Mouse (Mus musculus) CH12.LX (cell line): ENCODE measurements around the gene Ddo. TPM values are rescaled to one million over a fixed set of nuclear protein-coding genes. Genes with fewer than 3 reads are reported as not detected.

Experiments used
- DNase-seq: peaks from one replicate; pipeline ENCODE4 v3.0.0-alpha.2; 2013; ENCODE audit errors: extremely low read depth
- H3K27ac ChIP-seq: 2 replicates; pipeline ENCODE4 v1.5.1; 2012; ENCODE audit warnings: low read depth, mild to moderate bottlenecking, control low read depth, moderate library complexity; ENCODE audit not compliant: insufficient read depth
- H3K27me3 ChIP-seq: replicated peaks from 2 replicates; pipeline ENCODE3; 2012; ENCODE audit warnings: inconsistent platforms
- H3K36me3 ChIP-seq, 2 experiments: replicated peaks in 1 of 2; 2 replicates each; pipeline versions ENCODE3 to v1.6.1; 2012; ENCODE audit warnings: inconsistent platforms in 1 of 2, low read length in 1 of 2, mild to moderate bottlenecking in 1 of 2, mixed read lengths in 1 of 2, moderate library complexity in 1 of 2; ENCODE audit not compliant: control insufficient read depth in 1 of 2, insufficient read depth in 1 of 2
- H3K4me1 ChIP-seq, 2 experiments: 2 replicates each; pipeline ENCODE4 v1.6.1; 2012; ENCODE audit warnings: inconsistent platforms in 1 of 2, moderate library complexity in 1 of 2; ENCODE audit not compliant: insufficient read depth in 2 of 2, control insufficient read depth in 1 of 2
- H3K4me2 ChIP-seq: 2 replicates; pipeline ENCODE4 v1.6.1; 2012; ENCODE audit warnings: low read depth, mild to moderate bottlenecking, control low read depth; ENCODE audit not compliant: poor library complexity, insufficient read depth, severe bottlenecking
- H3K4me3 ChIP-seq, 3 experiments: fragments of 150-350 bp in 1 of 3; sonication (generic) in 1 of 3; replicated peaks in 1 of 3; 2 replicates each; pipeline versions ENCODE3 to v1.5.1; 2011 to 2012; ENCODE audit warnings: low read depth in 2 of 3, low read length in 2 of 3, mild to moderate bottlenecking in 2 of 3, moderate library complexity in 2 of 3, control low read depth in 1 of 3, improper control_type of control experiment in 1 of 3, inconsistent platforms in 1 of 3, mixed read lengths in 1 of 3; ENCODE audit not compliant: poor library complexity in 1 of 3
- H3K79me2 ChIP-seq: replicated peaks from 2 replicates; pipeline ENCODE4 v1.6.1; 2012; ENCODE audit warnings: mild to moderate bottlenecking, moderate library complexity; ENCODE audit not compliant: control insufficient read depth, poor library complexity, insufficient read depth, severe bottlenecking; ENCODE audit errors: extremely low read depth
- H3K9ac ChIP-seq: 2 replicates; pipeline ENCODE4 v1.6.1; 2012; ENCODE audit warnings: low read depth, mild to moderate bottlenecking, control low read depth, moderate library complexity; ENCODE audit not compliant: insufficient read depth
- H3K9me3 ChIP-seq: replicated peaks from 2 replicates; pipeline ENCODE3; 2012; ENCODE audit warnings: low read length, inconsistent platforms, mixed read lengths
- BHLHE40 ChIP-seq: IDR thresholded peaks from 2 replicates; pipeline ENCODE4 v1.6.1; 2011; ENCODE audit warnings: mild to moderate bottlenecking, low read depth, low read length, improper control_type of control experiment
- CTCF ChIP-seq, 2 experiments: IDR thresholded peaks in 1 of 2; conservative IDR thresholded peaks in 1 of 2; 2 replicates each; pipeline ENCODE4 v1.5.1; 2011 to 2012; ENCODE audit warnings: low read depth in 2 of 2, low read length in 2 of 2, improper control_type of control experiment in 1 of 2, inconsistent platforms in 1 of 2, mild to moderate bottlenecking in 1 of 2, moderate library complexity in 1 of 2
- E2F4 ChIP-seq: IDR thresholded peaks from 2 replicates; pipeline ENCODE4 v1.6.1; 2011; ENCODE audit warnings: low read depth, low read length, improper control_type of control experiment; ENCODE audit not compliant: insufficient replicate concordance
- ELF1 ChIP-seq: IDR thresholded peaks from 2 replicates; pipeline ENCODE4 v1.6.1; 2014; ENCODE audit warnings: low read depth, mild to moderate bottlenecking, inconsistent platforms, low read length, improper control_type of control experiment
- ETS1 ChIP-seq: conservative IDR thresholded peaks from 2 replicates; pipeline ENCODE4 v1.6.1; 2012; ENCODE audit warnings: low read depth, mild to moderate bottlenecking, inconsistent platforms, low read length, improper control_type of control experiment, moderate library complexity
- GABPA ChIP-seq: IDR thresholded peaks from 2 replicates; pipeline ENCODE4 v1.6.1; 2012; ENCODE audit warnings: low read depth, low read length, improper control_type of control experiment, inconsistent platforms; ENCODE audit not compliant: insufficient replicate concordance
- HCFC1 ChIP-seq: IDR thresholded peaks from 2 replicates; pipeline ENCODE4 v1.6.1; 2012; ENCODE audit warnings: low read depth, mild to moderate bottlenecking, inconsistent platforms, low read length, improper control_type of control experiment
- JUN ChIP-seq: IDR thresholded peaks from 2 replicates; pipeline ENCODE4 v1.6.1; 2011; ENCODE audit warnings: low read depth, mild to moderate bottlenecking, low read length, improper control_type of control experiment, moderate library complexity; ENCODE audit not compliant: insufficient read depth
- MAX ChIP-seq: IDR thresholded peaks from 2 replicates; pipeline ENCODE4 v1.6.1; 2011; ENCODE audit warnings: low read length, improper control_type of control experiment
- MAZ ChIP-seq: IDR thresholded peaks from 2 replicates; pipeline ENCODE4 v1.6.1; 2012; ENCODE audit warnings: low read depth, mild to moderate bottlenecking, inconsistent platforms, low read length, improper control_type of control experiment, moderate library complexity
- MXI1 ChIP-seq: IDR thresholded peaks from 2 replicates; pipeline ENCODE4 v1.6.1; 2011; ENCODE audit warnings: mild to moderate bottlenecking, low read depth, low read length, improper control_type of control experiment
- NELFE ChIP-seq: IDR thresholded peaks from 2 replicates; pipeline ENCODE4 v1.6.1; 2011; ENCODE audit warnings: low read depth, low read length, improper control_type of control experiment
- PAX5 ChIP-seq: IDR thresholded peaks from 2 replicates; pipeline ENCODE4 v1.6.1; 2012; ENCODE audit warnings: low read length, inconsistent platforms, mixed read lengths
- POLR2A ChIP-seq: IDR thresholded peaks from 2 replicates; pipeline ENCODE4 v1.6.1; 2011; ENCODE audit warnings: low read depth, mild to moderate bottlenecking, improper control_type of control experiment, low read length
- POLR2AphosphoS2 ChIP-seq: IDR thresholded peaks from 2 replicates; pipeline ENCODE4 v1.6.1; 2011; ENCODE audit warnings: low read depth, low read length, improper control_type of control experiment
- RAD21 ChIP-seq: IDR thresholded peaks from 2 replicates; pipeline ENCODE4 v1.6.1; 2011; ENCODE audit warnings: low read depth, mild to moderate bottlenecking, low read length, improper control_type of control experiment, moderate library complexity
- RCOR1 ChIP-seq: conservative IDR thresholded peaks from 2 replicates; pipeline ENCODE4 v1.6.1; 2012; ENCODE audit warnings: low read depth, mild to moderate bottlenecking, inconsistent platforms, low read length, improper control_type of control experiment
- SMC3 ChIP-seq: IDR thresholded peaks from 2 replicates; pipeline ENCODE4 v1.6.1; 2011; ENCODE audit warnings: low read depth, low read length, improper control_type of control experiment
- TBP ChIP-seq: conservative IDR thresholded peaks from 2 replicates; pipeline ENCODE4 v1.6.1; 2011; ENCODE audit warnings: low read depth, low read length, improper control_type of control experiment
- TCF12 ChIP-seq: IDR thresholded peaks from 2 replicates; pipeline ENCODE4 v1.6.1; 2014; ENCODE audit warnings: low read depth, mild to moderate bottlenecking, inconsistent platforms, low read length, improper control_type of control experiment
- UBTF ChIP-seq: IDR thresholded peaks from 2 replicates; pipeline ENCODE4 v1.6.1; 2012; ENCODE audit warnings: low read depth, mild to moderate bottlenecking, inconsistent platforms, low read length, improper control_type of control experiment, moderate library complexity
- USF1 ChIP-seq: IDR thresholded peaks from 2 replicates; pipeline ENCODE4 v1.6.1; 2014; ENCODE audit warnings: low read depth, mild to moderate bottlenecking, inconsistent platforms, low read length, improper control_type of control experiment
- USF2 ChIP-seq: conservative IDR thresholded peaks from 2 replicates; pipeline ENCODE4 v1.6.1; 2011; ENCODE audit warnings: low read depth, low read length, improper control_type of control experiment
- ZC3H11A ChIP-seq: IDR thresholded peaks from 2 replicates; pipeline ENCODE4 v1.6.1; 2012; ENCODE audit warnings: low read depth, mild to moderate bottlenecking, inconsistent platforms, low read length, improper control_type of control experiment
- ZMIZ1 ChIP-seq: IDR thresholded peaks from 2 replicates; pipeline ENCODE4 v1.6.1; 2012; ENCODE audit warnings: low read depth, mild to moderate bottlenecking, inconsistent platforms, low read length, improper control_type of control experiment
- ZNF384 ChIP-seq: IDR thresholded peaks from 2 replicates; pipeline ENCODE4 v1.6.1; 2012; ENCODE audit warnings: low read depth, low read length, improper control_type of control experiment, inconsistent platforms
- dilution Hi-C: fragments of 300-500 bp; cut with MboI; formaldehyde crosslinking; loops from 2 replicates; pipeline ENCODE4 v1.14.3; 2020; ENCODE audit warnings: low sequenced_read_pairs; ENCODE audit not compliant: extremely low pct_unique_long_range_greater_than_20kb, extremely low pct_ligation_motif_present
- in situ Hi-C: fragments of 300-500 bp; cut with MboI; formaldehyde crosslinking; loops from 3 replicates; pipeline ENCODE4 v1.14.3; 2019; ENCODE audit warnings: low sequenced_read_pairs, low pct_ligation_motif_present, low pct_unique_long_range_greater_than_20kb, mixed read lengths
- polyA plus RNA-seq: library from polyadenylated mRNA; unstranded; fragments of >175 nt; gene quantifications from 2 replicates; pipeline ENCODE4 v1.2.1, GENCODE M21; 2012; ENCODE audit warnings: low read depth; ENCODE audit not compliant: insufficient read length
- total RNA-seq, 2 experiments: library from RNA; depleted of rRNA; stranded (reverse); fragments of 300-350 nt in 1 of 2; fragments of >200 nt in 1 of 2; gene quantifications; 2 replicates each; pipeline ENCODE4 v1.2.3; 2012 to 2014

Gene Ddo
- total and polyA plus RNA-seq, 3 experiments = not detected

GRCm38 (mm10) chr10:40645346-40645745, 15.5 kb downstream of the Ddo start:
- H3K9me3 ChIP-seq = peaks cover 3% of the 10 kb centered on the region
- H3K9ac ChIP-seq = no peak overlapping the region
- no peak for DNase-seq
- H3K79me2 ChIP-seq = no peaks in the 10 kb centered on the region
- no peaks in the 10 kb centered on the region for H3K36me3 ChIP-seq
- no peak overlapping the region for H3K4me2 ChIP-seq
- peaks cover 2 to 14% of the 10 kb centered on the region in 2 experiments; a peak in 3 of 4 replicates for H3K4me1 ChIP-seq
- no peak overlapping the region for H3K27ac ChIP-seq
- H3K27me3 ChIP-seq = peaks cover 2% of the 10 kb centered on the region
- H3K4me3 ChIP-seq = no peak overlapping the region
- in situ Hi-C loops (no loop called here), dilution Hi-C loops (no loop called here)
- no peak for TF ChIP-seq GABPA
- no peak for TF ChIP-seq CTCF (conservative IDR thresholded peaks at IDR 0.05 in 1 of 2, IDR thresholded peaks at IDR 0.05 in 1 of 2; ENCODE audit: low read depth in 2 of 2, low read length in 2 of 2)
- no peak for TF ChIP-seq E2F4
- no peak for TF ChIP-seq ZC3H11A
- no peak for TF ChIP-seq MAX
- TF ChIP-seq RAD21 = no peak
- no peak for TF ChIP-seq ELF1
- no peak for TF ChIP-seq NELFE
- TF ChIP-seq TBP = no peak
- no peak for TF ChIP-seq ETS1
- no peak for TF ChIP-seq UBTF
- TF ChIP-seq MXI1 = no peak
- TF ChIP-seq POLR2AphosphoS2 = no peak
- TF ChIP-seq USF1 = no peak
- TF ChIP-seq ZNF384 = no peak

GRCm38 (mm10) chr10:40648776-40649175, 19.0 kb downstream of the Ddo start:
- dilution Hi-C loops (no loop called here), in situ Hi-C loops (no loop called here)

More at GRCm38 (mm10) chr10:40648776-40649175, 19.0 kb downstream of the Ddo start:
- Histone ChIP-seq H3K79me2 (no peaks in the 10 kb centered on the region), H3K9me3 (no peaks in the 10 kb centered on the region), H3K4me1 (peaks cover 0 to 5% of the 10 kb centered on the region in 2 experiments; a peak in 2 of 4 replicates), H3K9ac (no peak overlapping the region), H3K27ac (no peak overlapping the region), H3K4me2 (no peak overlapping the region), H3K4me3 (no peak overlapping the region), H3K27me3 (peaks cover 2% of the 10 kb centered on the region), H3K36me3 (no peaks in the 10 kb centered on the region)
- DNase-seq = no peak
- TF ChIP-seq RAD21 = no peak
- no peak for TF ChIP-seq JUN
- no peak for TF ChIP-seq TCF12
- TF ChIP-seq RCOR1 = no peak
- TF ChIP-seq UBTF = no peak
- no peak for TF ChIP-seq PAX5
- no peak for TF ChIP-seq ZC3H11A
- no peak for TF ChIP-seq BHLHE40
- TF ChIP-seq ETS1 = no peak
- no peak for TF ChIP-seq MAZ
- TF ChIP-seq ELF1 = no peak
- no peak for TF ChIP-seq ZMIZ1
- no peak for TF ChIP-seq HCFC1
- TF ChIP-seq ZNF384 = no peak
- TF ChIP-seq POLR2A = no peak
- no peak for TF ChIP-seq USF2
- TF ChIP-seq CTCF (conservative IDR thresholded peaks at IDR 0.05 in 1 of 2, IDR thresholded peaks at IDR 0.05 in 1 of 2; ENCODE audit: low read depth in 2 of 2, low read length in 2 of 2) = no peak
- TF ChIP-seq SMC3 = no peak
